Mouse (Mus musculus): ENCODE data around the gene Ifi47. TPM values are rescaled to one million over a fixed set of nuclear protein-coding genes. Genes with fewer than 3 reads are reported as not detected.

Gene Ifi47
- total RNA-seq, 1 experiment from 2014 or later = 36.2 TPM

DNA sequence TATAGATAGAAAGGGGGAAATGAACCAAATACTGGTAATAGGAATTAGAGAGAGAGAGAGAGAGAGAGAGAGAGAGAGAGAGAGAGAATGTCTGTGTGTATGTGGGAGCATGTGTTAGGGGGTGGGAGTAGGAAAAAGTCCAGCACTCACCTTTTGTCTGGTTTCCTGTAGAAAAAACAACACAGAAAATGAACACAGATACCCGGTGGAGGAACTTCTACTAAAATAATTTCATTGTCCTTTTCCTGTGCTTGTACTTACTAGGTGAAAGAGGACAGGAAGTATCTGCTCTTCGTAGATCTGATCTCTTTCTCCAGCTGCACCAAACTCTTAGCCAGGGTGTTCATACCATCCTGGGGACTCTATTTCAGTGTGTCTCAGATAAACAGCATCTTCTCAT lies 37.8 kb downstream of the Ifi47 start:
- no peak for ATAC-seq (ENCODE audit: extremely low read depth, insufficient number of reproducible peaks, low FRiP score, poor library complexity, severe bottlenecking)

DNA sequence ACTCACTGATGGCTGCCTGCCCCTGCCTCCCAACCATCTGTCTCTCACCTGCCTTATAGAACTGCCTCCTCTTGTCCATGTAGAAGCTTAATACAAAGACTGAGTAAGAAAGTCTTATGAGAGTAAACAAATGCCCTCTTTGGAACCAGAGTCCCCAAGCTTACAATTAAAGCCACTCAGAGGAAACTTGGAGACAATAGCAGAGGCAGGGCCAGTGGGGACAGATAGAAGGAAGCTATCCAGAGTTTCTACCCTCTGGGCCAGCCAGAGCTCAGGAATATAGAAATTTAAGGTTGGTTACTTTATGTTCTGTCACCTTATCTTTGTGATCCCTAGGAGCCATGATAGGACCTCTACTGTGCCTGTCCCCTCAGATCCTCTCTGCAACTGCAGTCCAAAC lies 38.4 kb downstream of the Ifi47 start, which contains the start of gene Olfr1396:
TSS of gene Olfr1396 (minus strand) at position 101 of the 400 bp plus-strand sequence.
- no peak for ATAC-seq (ENCODE audit: extremely low read depth, insufficient number of reproducible peaks, low FRiP score, poor library complexity, severe bottlenecking)

DNA sequence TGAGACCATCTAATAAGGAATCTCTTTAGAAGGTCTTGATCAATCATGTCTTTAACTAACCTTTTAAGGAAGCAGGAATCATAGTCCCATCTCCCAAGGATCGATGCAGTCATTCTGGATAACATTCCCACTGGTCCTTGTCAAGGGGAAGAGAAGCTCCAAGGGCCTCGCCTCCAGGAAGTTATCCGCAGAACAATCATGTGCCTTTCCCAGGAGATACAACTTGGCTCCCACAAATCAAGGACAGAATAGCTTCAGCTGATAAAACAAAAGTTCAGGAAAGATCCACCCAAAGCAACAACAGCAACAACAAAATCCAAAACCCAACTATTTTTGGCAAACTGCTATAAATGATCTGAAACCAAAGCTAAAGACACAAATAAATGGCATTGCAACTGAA lies 43.2 kb downstream of the Ifi47 start:
- ATAC-seq (ENCODE audit: extremely low read depth, insufficient number of reproducible peaks, low FRiP score, poor library complexity, severe bottlenecking) = no peak

DNA sequence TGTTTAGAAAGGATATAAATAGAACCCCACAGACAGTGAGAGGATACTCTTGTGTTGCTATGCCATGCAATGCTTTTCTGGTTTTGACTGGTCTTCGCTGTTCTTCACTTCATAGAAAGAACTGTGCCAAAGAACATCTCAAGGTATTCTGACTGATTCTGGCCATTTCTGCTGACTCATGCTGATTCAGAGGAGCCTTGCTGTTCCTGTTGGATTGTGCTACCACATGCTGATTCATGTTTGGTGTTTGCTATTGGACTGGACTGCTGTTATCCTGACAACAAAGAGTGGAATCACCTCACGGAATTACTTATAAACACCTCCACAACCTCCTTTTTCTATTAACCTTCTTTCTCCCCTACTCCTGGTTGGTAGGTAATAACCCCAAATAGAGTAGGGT lies 47.8 kb downstream of the Ifi47 start:
- ATAC-seq (ENCODE audit: extremely low read depth, insufficient number of reproducible peaks, low FRiP score, poor library complexity, severe bottlenecking) = no peak

DNA sequence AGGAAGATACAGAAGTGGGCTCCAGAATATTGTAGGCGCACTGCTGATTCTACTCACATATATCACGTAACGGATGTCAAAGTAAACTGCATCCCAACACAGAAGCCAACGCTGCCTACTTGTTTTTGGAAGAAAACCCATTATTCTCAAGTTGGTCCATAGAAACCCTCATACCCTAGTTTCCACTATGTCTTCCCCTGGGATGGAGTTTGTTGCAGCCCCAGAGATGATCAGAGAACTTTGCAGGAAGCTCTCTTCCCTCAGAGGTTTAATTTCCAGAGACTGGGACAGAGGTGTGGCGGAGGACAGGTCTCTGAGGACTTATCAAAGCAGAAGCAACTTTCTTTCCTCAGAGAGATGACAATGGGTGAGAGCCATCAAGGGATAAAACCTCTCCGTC lies 65.6 kb downstream of the Ifi47 start, which contains the start of gene Olfr1395:
TSS of gene Olfr1395 (plus strand) at position 301 of the 400 bp plus-strand sequence.
- ATAC-seq (ENCODE audit: extremely low read depth, insufficient number of reproducible peaks, low FRiP score, poor library complexity, severe bottlenecking) = no peak

Other genes with a start within 250 kb of the Ifi47 start
- 4.2 and 8.0 TPM in 2 replicates for gene Gm12184, start 249.9 kb upstream of the Ifi47 start, total RNA-seq (2017)
- 78.9 and 82.9 TPM in 2 replicates for gene Irgm1, start 204.9 kb upstream of the Ifi47 start, total RNA-seq (2017)
- gene Gm5431, start 174.4 kb upstream of the Ifi47 start, total RNA-seq (2017) = 3.7 and 4.3 TPM in 2 replicates
- gene Psme2b, start 130.4 kb upstream of the Ifi47 start, total RNA-seq (2017) = 80.9 and 92.3 TPM in 2 replicates
- gene Olfr56, start 97.7 kb upstream of the Ifi47 start, total RNA-seq (2017) = 0.74 and 0.81 TPM in 2 replicates
- 94.0 and 96.4 TPM in 2 replicates for gene 9930111J21Rik1, start 97.2 kb upstream of the Ifi47 start, total RNA-seq (2017)
- 1.5 and 2.3 TPM in 2 replicates for gene Gm12185, start 84.4 kb upstream of the Ifi47 start, total RNA-seq (2017)
- 8.7 and 11.8 TPM in 2 replicates for gene Tgtp1, start 82.4 kb upstream of the Ifi47 start, total RNA-seq (2017)
- gene 9930111J21Rik2, start 25.3 kb upstream of the Ifi47 start, total RNA-seq (2017) = 335 and 370 TPM in 2 replicates
- gene Tgtp2, start 12.4 kb upstream of the Ifi47 start, total RNA-seq (2017) = 76.6 and 92.3 TPM in 2 replicates
- not detected in 2 replicates for gene Olfr1396, start 38.3 kb downstream of the Ifi47 start, total RNA-seq (2017)
- not detected in 2 replicates for gene Olfr1395, start 65.7 kb downstream of the Ifi47 start, total RNA-seq (2017)
- not detected in 2 replicates for gene Olfr1394, start 77.8 kb downstream of the Ifi47 start, total RNA-seq (2017)
- 0.12 and 0.37 TPM in 2 replicates for gene Btnl9, start 110.6 kb downstream of the Ifi47 start, total RNA-seq (2017)
- 91.8 and 106 TPM in 2 replicates for gene Zfp62, start 126.7 kb downstream of the Ifi47 start, total RNA-seq (2017)
- gene Mgat1, start 167.6 kb downstream of the Ifi47 start, total RNA-seq (2017) = 118 and 134 TPM in 2 replicates
- 0.23 and 0.98 TPM in 2 replicates for gene Olfr1393, start 201.7 kb downstream of the Ifi47 start, total RNA-seq (2017)
- 0.49 and 0.58 TPM in 2 replicates for gene Olfr1392, start 208.7 kb downstream of the Ifi47 start, total RNA-seq (2017)
- gene Olfr10, start 228.2 kb downstream of the Ifi47 start, total RNA-seq (2017) = not detected in 2 replicates
- gene Olfr1391, start 246.2 kb downstream of the Ifi47 start, total RNA-seq (2017) = not detected in 2 replicates